Mouse (Mus musculus) heart, adult 8-10 months (tissue): ENCODE results near the gene Eid2. TPM values are rescaled to one million over a fixed set of nuclear protein-coding genes. Genes with fewer than 3 reads are reported as not detected.
"Not testable (repeated sequence)": the region's sequence is repeated elsewhere in the genome, so short reads cannot be mapped to it uniquely, and the experiment has no call there.

ENCODE experiments used
- DNase-seq: peaks from one replicate; pipeline ENCODE4 v3.0.0; 2022; ENCODE audit warnings: low spot score
- total RNA-seq, 4 experiments: library from RNA; stranded (reverse); gene quantifications; 2 replicates each; pipeline ENCODE4 v1.2.4; 2022

Gene Eid2
- total RNA-seq = 10 to 100 TPM; 11.8 to 14.4 (median 13.3) TPM

GRCm38 (mm10) chr7:28267129-28268041 lies at the start of gene Eid2:
TSS of gene Eid2 (plus strand) at chr7:28267881.
- DNase-seq = peak; percentile 73

DNA sequence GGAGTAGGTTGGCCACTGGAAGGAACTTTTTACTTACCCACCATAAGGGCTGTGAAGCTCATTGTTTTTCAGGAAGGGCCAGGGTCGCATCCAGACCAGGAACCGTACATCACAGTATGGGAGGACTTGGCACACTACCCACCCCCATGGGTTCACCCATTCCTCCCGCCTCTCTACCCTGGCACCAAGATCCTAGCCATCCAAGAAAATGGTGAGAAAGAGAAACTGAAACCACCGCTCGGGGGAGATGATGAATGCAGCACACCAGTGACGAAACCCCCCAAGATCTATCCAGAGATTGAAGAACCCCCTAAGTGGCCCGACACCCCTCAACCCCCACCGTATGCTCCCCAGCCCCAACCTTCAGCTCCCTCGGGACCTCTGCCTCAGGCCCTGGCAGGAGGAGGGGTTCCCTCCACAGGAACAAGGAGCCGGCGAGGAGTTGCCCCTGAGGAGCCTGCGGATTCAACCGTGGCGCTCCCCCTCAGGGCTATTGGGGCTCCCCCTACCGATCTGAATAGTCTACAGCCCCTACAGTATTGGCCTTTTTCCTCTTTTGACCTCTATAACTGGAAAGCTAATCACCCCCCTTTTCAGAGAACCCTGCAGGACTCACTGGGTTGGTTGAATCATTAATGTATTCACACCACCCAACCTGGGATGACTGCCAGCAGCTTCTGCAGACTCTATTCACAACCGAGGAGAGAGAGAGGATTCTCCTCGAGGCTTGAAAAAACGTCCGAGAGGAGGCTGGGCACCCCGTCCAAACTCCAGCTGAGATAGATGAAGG lies 48.5 kb upstream of the Eid2 start:
- DNase-seq = not testable (repeated sequence)

DNA sequence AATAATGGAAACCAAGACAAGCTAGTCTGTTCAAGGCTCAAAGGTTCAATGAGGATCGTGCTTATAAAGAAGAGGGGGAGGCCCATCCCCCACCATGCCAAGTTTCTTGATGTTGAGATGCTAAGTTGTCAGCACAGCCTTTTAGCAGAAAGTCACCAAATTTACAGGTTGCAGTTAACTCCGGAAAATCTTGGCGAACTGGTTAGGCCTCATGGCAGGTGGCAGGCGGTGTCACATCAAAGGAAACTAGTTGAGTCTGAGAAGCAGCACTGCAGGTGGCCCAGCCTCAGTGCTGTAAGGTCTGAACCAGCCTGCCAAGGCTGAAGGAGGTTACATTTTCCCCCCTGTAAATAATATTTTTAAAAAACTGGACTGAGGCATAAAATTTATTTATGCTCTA lies 40.8 kb upstream of the Eid2 start:
- not testable (repeated sequence) for DNase-seq

- DNase-seq = not testable (repeated sequence)
Measured at GRCm38 (mm10) chr7:28227421-28227820, 40.3 kb upstream of the Eid2 start.

DNA sequence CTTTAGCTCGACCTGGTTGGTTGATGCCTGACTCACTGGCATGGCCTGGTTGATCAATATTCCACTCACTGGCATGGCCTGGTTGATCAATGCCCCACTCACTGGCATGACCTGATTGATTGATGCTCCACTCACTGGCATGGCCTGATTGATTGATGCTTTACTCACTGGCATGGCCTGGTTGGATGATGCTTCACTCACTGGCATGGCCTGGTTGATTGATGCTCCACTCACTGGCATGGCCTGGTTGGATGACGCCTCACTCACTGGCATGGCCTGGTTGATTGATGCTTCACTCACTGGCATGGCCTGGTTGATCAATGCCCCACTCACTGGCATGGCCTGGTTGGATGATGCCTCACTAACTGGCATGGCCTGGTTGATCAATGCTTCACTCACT lies 23.7 kb upstream of the Eid2 start:
- not testable (repeated sequence) for DNase-seq

GRCm38 (mm10) chr7:28248957-28249356 lies 18.7 kb upstream of the Eid2 start:
- DNase-seq = no peak

GRCm38 (mm10) chr7:28251976-28252375 lies 15.7 kb upstream of the Eid2 start:
- no peak for DNase-seq

GRCm38 (mm10) chr7:28254591-28254990 lies 13.1 kb upstream of the Eid2 start:
- no peak for DNase-seq

GRCm38 (mm10) chr7:28255476-28255875 lies 12.2 kb upstream of the Eid2 start:
- DNase-seq = no peak

GRCm38 (mm10) chr7:28262861-28263260 lies 4.8 kb upstream of the Eid2 start:
- DNase-seq = no peak

DNA sequence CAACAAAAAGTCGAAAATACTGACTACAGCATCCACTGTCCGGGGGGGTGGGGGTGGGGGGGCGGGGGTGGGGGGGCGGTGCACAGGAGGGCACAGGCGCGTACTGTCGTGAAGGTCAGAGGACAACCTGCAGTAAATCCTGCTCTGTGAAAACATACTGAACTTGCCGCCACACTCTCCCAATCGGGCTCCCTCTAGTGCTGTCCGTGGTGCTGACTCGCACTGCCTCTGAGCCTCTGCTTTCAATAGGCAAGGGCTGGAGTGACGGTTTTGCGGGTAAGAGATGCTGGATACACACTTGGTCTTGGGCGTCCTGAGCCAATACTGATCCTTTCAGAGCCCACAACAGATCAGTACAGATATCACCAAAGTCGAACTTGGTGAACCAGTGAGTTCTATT lies 3.9 kb upstream of the Eid2 start:
- DNase-seq = peak; percentile 28

- DNase-seq = no peak
Measured at GRCm38 (mm10) chr7:28265391-28265790, 2.3 kb upstream of the Eid2 start.

- DNase-seq = peak; percentile 33
Measured at GRCm38 (mm10) chr7:28268042-28268531, 406 bp downstream of the Eid2 start.

DNA sequence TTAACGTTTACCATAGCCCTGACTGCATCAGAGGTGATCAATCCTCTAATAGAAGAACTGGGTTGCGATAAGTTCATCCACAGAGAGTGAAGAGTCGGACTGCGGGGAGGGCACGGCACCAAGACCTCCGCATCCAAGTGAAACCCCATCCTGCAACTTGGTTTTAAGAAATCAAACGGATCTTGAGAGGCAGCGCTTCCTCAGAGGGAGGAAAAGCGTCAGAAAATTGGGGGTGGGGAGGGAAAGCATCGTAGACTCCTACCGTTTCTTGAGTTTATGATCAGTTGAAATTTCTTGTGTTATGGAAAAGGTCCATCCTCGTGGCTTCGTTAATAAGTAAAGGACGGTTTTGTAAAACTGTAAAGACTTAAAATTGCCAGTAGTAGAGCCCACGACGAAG lies 895 bp downstream of the Eid2 start:
- DNase-seq = no peak

- DNase-seq = no peak
Measured at GRCm38 (mm10) chr7:28269355-28269754, 1.7 kb downstream of the Eid2 start.

GRCm38 (mm10) chr7:28271761-28272160 lies 4.1 kb downstream of the Eid2 start:
- DNase-seq = no peak

DNA sequence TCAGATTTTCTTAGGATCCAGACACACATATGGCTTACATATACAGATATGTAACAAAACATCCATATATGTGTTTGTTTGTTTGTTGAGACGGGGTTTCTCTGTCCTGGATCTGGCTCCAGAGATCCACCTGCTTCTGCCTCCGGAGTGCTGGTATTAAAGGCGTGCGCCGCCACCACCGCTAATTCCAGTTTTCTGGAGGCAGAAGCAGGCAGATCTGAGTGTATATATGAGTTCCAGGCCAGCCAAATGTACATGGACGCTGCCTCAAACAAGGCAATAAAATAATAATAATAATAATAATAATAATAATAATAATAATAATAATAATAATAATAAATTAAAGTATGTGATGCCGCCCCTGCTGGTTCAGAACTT lies 9.5 kb downstream of the Eid2 start:
- no peak for DNase-seq

- peak; percentile 95 for DNase-seq
Measured at GRCm38 (mm10) chr7:28277615-28278278, 10.1 kb downstream of the Eid2 start, which contains the start of gene Eid2b. TSS of gene Eid2b (plus strand) at chr7:28277739.

DNA sequence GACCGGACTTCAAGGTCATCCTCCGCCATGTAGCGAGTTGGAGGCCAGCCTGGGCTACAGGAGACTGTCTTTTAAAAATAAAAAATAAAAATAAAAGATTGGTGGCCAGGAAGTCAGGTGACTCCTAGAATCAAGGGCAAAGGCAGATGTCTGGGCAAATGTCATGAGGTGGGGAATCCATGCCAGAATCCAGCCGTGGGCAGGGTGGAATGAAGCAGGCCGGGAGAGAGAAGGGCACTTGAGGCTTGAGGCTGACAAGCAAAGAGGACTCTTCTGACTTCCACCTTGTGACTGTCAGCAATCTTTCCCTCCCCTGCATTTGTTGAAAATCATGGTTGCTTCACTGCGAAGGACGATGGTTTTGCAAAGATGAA lies 10.6 kb downstream of the Eid2 start:
- no peak for DNase-seq

GRCm38 (mm10) chr7:28280630-28281029 lies 12.9 kb downstream of the Eid2 start:
- no peak for DNase-seq

DNA sequence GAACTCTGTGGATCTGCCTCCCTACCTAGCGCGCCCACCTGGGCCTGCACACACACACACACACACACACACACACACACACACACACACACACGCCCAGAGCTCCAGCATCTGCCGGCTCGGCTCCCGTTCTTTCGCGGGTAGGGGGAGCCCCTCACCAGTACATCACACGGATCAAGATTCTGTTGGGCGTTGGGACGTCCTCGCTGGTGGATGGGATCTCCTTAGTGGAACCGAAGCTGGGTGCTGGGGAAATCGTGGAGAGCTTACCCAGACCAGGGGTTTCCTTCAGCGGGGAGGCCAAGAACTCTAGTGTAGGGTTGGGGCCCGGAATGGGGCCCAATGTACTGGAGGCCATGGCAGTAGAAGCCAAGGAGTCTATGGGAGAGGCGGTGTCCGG lies 22.5 kb downstream of the Eid2 start:
- DNase-seq = no peak
